Comparison of ENCODE assay signal across 10 mouse cellular contexts in genomic region chr14:34614551-34614950, GRCm38 (mm10). TPM values are rescaled to one million over a fixed set of nuclear protein-coding genes. Genes with fewer than 3 reads are reported as not detected.
DNase-seq lines count a peak whose midpoint lies in the region; ATAC-seq and TF ChIP-seq lines count a peak whose summit lies in the region.
"Had no signal": no experiment of that assay in that cellular context is flagged by ENCODE, and none has a peak within 500 bp of the region (broad histone marks: within the 10 kb centered on the region; RNA-seq: fewer than 3 reads in every experiment).

No protein-coding gene starts in this region.

- 14% methylated on average over 15 of the region's 15 CpGs for WGBS in heart, embryonic 13.5 days
- WGBS in hindbrain, embryonic 10.5 days, result 8% methylated on average over 15 of the region's 15 CpGs
- WGBS in liver, embryonic 16.5 days (ENCODE audit: insufficient replicate concordance), result 28% methylated on average over 15 of the region's 15 CpGs

- H3K27ac ChIP-seq in heart, embryonic 13.5 days (replicated peaks), result no peak overlapping the region
- H3K27ac ChIP-seq in ES-E14 (ENCODE audit: insufficient read depth, low read depth, low read length, poor library complexity, severe bottlenecking), result peak overlapping the region; percentile 85
- peak overlapping the region; percentile 23; the same call in 1 of the 2 replicates for H3K27ac ChIP-seq in hindbrain, embryonic 10.5 days
- H3K27ac ChIP-seq in liver, embryonic 16.5 days (ENCODE audit: low read length), result no peak overlapping the region

- DNase-seq in heart, postnatal 25 days (ENCODE audit: low spot score), result no peak
- no peak for DNase-seq in ES-E14 (ENCODE audit: low read depth, low spot score)
- no peak for DNase-seq in hindbrain, embryonic 10.5 days (ENCODE audit: low spot score)
- DNase-seq in layer of hippocampus, postnatal 14 days (ENCODE audit: low spot score in 2 of 2), result no peak
- no peak for DNase-seq in frontal cortex, postnatal 10 days (ENCODE audit: low spot score in 2 of 2)

- intact Hi-C loops in heart, postnatal 25 days (cut with DNase I), result no loop called here

- H3K27me3 ChIP-seq in heart, embryonic 13.5 days (replicated peaks), result peaks cover 53% of the 10 kb centered on the region
- H3K27me3 ChIP-seq in hindbrain, embryonic 10.5 days (ENCODE audit: insufficient read depth, poor library complexity, severe bottlenecking), result peaks cover 52% of the 10 kb centered on the region
- peaks cover 4% of the 10 kb centered on the region for H3K27me3 ChIP-seq in liver, embryonic 16.5 days (ENCODE audit: control insufficient read depth, insufficient read depth, low read depth, low read length)

- in situ Hi-C loops in ES-E14 (cut with MboI; ENCODE audit: low sequenced_read_pairs in 2 of 2, unreplicated experiment in 2 of 2), result no loop called here

- peak overlapping the region; percentile 72 for H3K4me2 ChIP-seq in heart, embryonic 13.5 days
- H3K4me2 ChIP-seq in liver, embryonic 16.5 days (ENCODE audit: low read depth, low read length), result peak overlapping the region; percentile 59

- H3K9ac ChIP-seq in heart, embryonic 13.5 days, result peak overlapping the region; percentile 72
- peak overlapping the region; percentile 68 for H3K9ac ChIP-seq in ES-E14 (ENCODE audit: insufficient read depth, low read depth, low read length, poor library complexity, severe bottlenecking)
- no peak overlapping the region for H3K9ac ChIP-seq in liver, embryonic 16.5 days (ENCODE audit: low read depth, low read length)

- ATAC-seq in heart, embryonic 13.5 days (ENCODE audit: extremely low read depth, insufficient number of reproducible peaks, low FRiP score, low TSS enrichment), result peak; percentile 26; the same call in 1 of the 2 replicates
- no peak for ATAC-seq in liver, embryonic 16.5 days (ENCODE audit: low read depth)
- ATAC-seq in cerebellum, adult (ENCODE audit: insufficient number of reproducible peaks, low FRiP score, low TSS enrichment), result no peak

- H3K9me3 ChIP-seq in heart, embryonic 13.5 days, result no peaks in the 10 kb centered on the region
- no peaks in the 10 kb centered on the region for H3K9me3 ChIP-seq in ES-E14 (ENCODE audit: control insufficient read depth, insufficient read depth, low read depth, low read length)
- H3K9me3 ChIP-seq in hindbrain, embryonic 10.5 days, result no peaks in the 10 kb centered on the region
- no peaks in the 10 kb centered on the region for H3K9me3 ChIP-seq in liver, embryonic 16.5 days (replicated peaks; ENCODE audit: control insufficient read depth, low read length)

- peak overlapping the region; percentile 46 for H3K4me3 ChIP-seq in heart, embryonic 13.5 days
- peak overlapping the region; percentile 19 to 55 for H3K4me3 ChIP-seq in ES-E14 (ENCODE audit: insufficient read depth in 1 of 2, low read depth in 1 of 2, low read length in 2 of 2, poor library complexity in 1 of 2, severe bottlenecking in 1 of 2)
- peak overlapping the region; percentile 38 for H3K4me3 ChIP-seq in hindbrain, embryonic 10.5 days
- peak overlapping the region; percentile 46 for H3K4me3 ChIP-seq in liver, embryonic 16.5 days (ENCODE audit: low read depth, low read length)

- no peaks in the 10 kb centered on the region for H3K36me3 ChIP-seq in heart, embryonic 13.5 days
- H3K36me3 ChIP-seq in ES-E14 (ENCODE audit: control insufficient read depth, insufficient read depth, low read length, poor library complexity, severe bottlenecking), result no peaks in the 10 kb centered on the region
- no peaks in the 10 kb centered on the region for H3K36me3 ChIP-seq in hindbrain, embryonic 10.5 days
- no peaks in the 10 kb centered on the region for H3K36me3 ChIP-seq in liver, embryonic 16.5 days (ENCODE audit: control insufficient read depth, insufficient read depth)

- H3K4me1 ChIP-seq in heart, embryonic 13.5 days, result peaks cover 22% of the 10 kb centered on the region
- peaks cover 3 to 19% of the 10 kb centered on the region in 2 experiments; a peak in 3 of 4 replicates for H3K4me1 ChIP-seq in ES-E14 (ENCODE audit: control insufficient read depth in 2 of 2, insufficient read depth in 2 of 2, low read length in 2 of 2, poor library complexity in 1 of 2)
- H3K4me1 ChIP-seq in hindbrain, embryonic 10.5 days (replicated peaks), result peaks cover 10% of the 10 kb centered on the region
- peaks cover 7% of the 10 kb centered on the region for H3K4me1 ChIP-seq in liver, embryonic 16.5 days (ENCODE audit: control insufficient read depth, low read depth, low read length)

TF ChIP-seq in ES-E14, 5 proteins besides CTCF, POLR2A, EP300 and RAD21:
- no peak for TF ChIP-seq CHD2 (IDR thresholded peaks at IDR 0.05; ENCODE audit: low read depth, low read length)
TF ChIP-seq in ES-E14: peak in this region for 0.

RNA-seq across cellular contexts. Expression of gene Opn4, which starts 14.6 kb away (rescaled TPM):
- polyA plus RNA-seq in heart, embryonic 13.5 days (2015; fragmentation: Nextera tagmentation; extraction: Ambion mirVana), result 4.8 and 5.8 TPM in 2 replicates
- 1 to 10 TPM; 2.6 to 2.9 TPM for total RNA-seq in heart, postnatal 25 days (2021)
- total RNA-seq in ES-E14 (2012; rRNA removed), result 0.31 and 0.53 TPM in 2 replicates
- polyA plus RNA-seq in hindbrain, embryonic 10.5 days (2016; fragmentation: Nextera tagmentation; extraction: Ambion mirVana), result 0.21 TPM in 1 of 2 replicates, not detected in the other
- polyA plus RNA-seq in liver, embryonic 16.5 days (2015; fragmentation: Nextera tagmentation; extraction: Ambion mirVana), result 0.15 TPM in 1 of 2 replicates, not detected in the other
- total RNA-seq in layer of hippocampus, postnatal 14 days (2021), result not detected
- total RNA-seq: adrenal gland, postnatal 4 days had no signal
- polyA plus RNA-seq: C2C12 had no signal

RNA-seq across cellular contexts. Expression of gene Ldb3, which starts 26.1 kb away (rescaled TPM):
- 226 and 249 TPM in 2 replicates for polyA plus RNA-seq in heart, embryonic 13.5 days (2015; fragmentation: Nextera tagmentation; extraction: Ambion mirVana)
- total RNA-seq in heart, postnatal 25 days (2021), result 1,000 to 10,000 TPM; 1,007 to 1,096 TPM
- total RNA-seq in ES-E14 (2012; rRNA removed), result 0.98 and 1.1 TPM in 2 replicates
- 0.09 and 0.36 TPM in 2 replicates for polyA plus RNA-seq in hindbrain, embryonic 10.5 days (2016; fragmentation: Nextera tagmentation; extraction: Ambion mirVana)
- 2.0 and 6.0 TPM in 2 replicates for polyA plus RNA-seq in liver, embryonic 16.5 days (2015; fragmentation: Nextera tagmentation; extraction: Ambion mirVana)
- 1 to 10 TPM; 2.7 to 2.8 TPM for total RNA-seq in layer of hippocampus, postnatal 14 days (2021)

RNA-seq across cellular contexts. Expression of gene Wapl, which starts 59.2 kb away (rescaled TPM):
- 15.5 and 16.4 TPM in 2 replicates for polyA plus RNA-seq in heart, embryonic 13.5 days (2015; fragmentation: Nextera tagmentation; extraction: Ambion mirVana)
- 10 to 100 TPM; 32.8 to 36.0 TPM for total RNA-seq in heart, postnatal 25 days (2021)
- 82.9 and 115 TPM in 2 replicates for total RNA-seq in ES-E14 (2012; rRNA removed)
- polyA plus RNA-seq in hindbrain, embryonic 10.5 days (2016; fragmentation: Nextera tagmentation; extraction: Ambion mirVana), result 18.7 and 25.6 TPM in 2 replicates
- 18.0 and 20.1 TPM in 2 replicates for polyA plus RNA-seq in liver, embryonic 16.5 days (2015; fragmentation: Nextera tagmentation; extraction: Ambion mirVana)
- 10 to 100 TPM; 46.1 to 47.0 TPM for total RNA-seq in layer of hippocampus, postnatal 14 days (2021)

Comparison
In these comparisons a context has a peak if more than half of its experiments do, and no peak if none do; other contexts are left out.
1. H3K27ac ChIP-seq: peak in ES-E14 (single experiment) and hindbrain, embryonic 10.5 days (single experiment); none in heart, embryonic 13.5 days (single experiment) and liver, embryonic 16.5 days (single experiment).
2. RNA of gene Ldb3, which starts 26.1 kb away (total RNA-seq): 1,007 to 1,096 TPM in heart, postnatal 25 days; 2.7 to 2.8 TPM in layer of hippocampus, postnatal 14 days and 0.98 to 1.1 TPM in ES-E14; every median in the first group is over 100 times any median in the second.
3. Peak in every context shown above with its lines, with median percentiles within 50 percentile points of each other: H3K4me3 ChIP-seq.